Mouse (Mus musculus) lung, embryonic 14.5 days (tissue): ENCODE measurements around the gene Fads2. TPM values are rescaled to one million over a fixed set of nuclear protein-coding genes. Genes with fewer than 3 reads are reported as not detected.

Experiments used
- ATAC-seq: fragments of 200-750 bp; cut with Nextera tagmentation; 2 replicates; pipeline ENCODE4 v1.8.0; 2017; ENCODE audit warnings: mild to moderate bottlenecking, moderate TSS enrichment, moderate library complexity; ENCODE audit not compliant: insufficient read depth
- DNase-seq: peaks from one replicate; pipeline ENCODE4 v3.0.0-alpha.2; 2015
- H3K27ac ChIP-seq: fragments of 300-500 bp; sonication (generic); 2 replicates; pipeline ENCODE4 v1.5.1; 2014; ENCODE audit warnings: low read depth, mild to moderate bottlenecking, moderate library complexity
- H3K27me3 ChIP-seq: fragments of 300-500 bp; sonication (generic); 2 replicates; pipeline ENCODE4 v1.6.1; 2014; ENCODE audit warnings: low read length, control low read depth; ENCODE audit not compliant: insufficient read depth
- H3K36me3 ChIP-seq: fragments of 300-500 bp; sonication (generic); 2 replicates; pipeline ENCODE4 v1.6.1; 2014; ENCODE audit warnings: control low read depth; ENCODE audit not compliant: insufficient read depth
- H3K4me1 ChIP-seq: fragments of 300-500 bp; sonication (generic); 2 replicates; pipeline ENCODE4 v1.6.1; 2014; ENCODE audit warnings: antibody characterized with exemption, control low read depth; ENCODE audit not compliant: insufficient read depth
- H3K4me2 ChIP-seq: fragments of 300-500 bp; sonication (generic); 2 replicates; pipeline ENCODE4 v1.6.1; 2014; ENCODE audit warnings: mild to moderate bottlenecking
- H3K4me3 ChIP-seq: fragments of 300-500 bp; sonication (generic); 2 replicates; pipeline ENCODE4 v1.5.1; 2014; ENCODE audit warnings: low read depth, low read length
- H3K9ac ChIP-seq: fragments of 300-500 bp; sonication (generic); 2 replicates; pipeline ENCODE4 v1.6.1; 2014
- H3K9me3 ChIP-seq: fragments of 300-500 bp; sonication (generic); 2 replicates; pipeline ENCODE4 v1.6.1; 2016; ENCODE audit warnings: low read depth, low read length, control low read depth
- CTCF ChIP-seq: IDR thresholded peaks from 2 replicates; pipeline ENCODE4 v1.5.1; 2016; ENCODE audit warnings: antibody characterized with exemption, low read depth
- WGBS: fragments of 180-500 bp; shearing (Covaris S2); extraction: QIAGEN DNeasy Blood & Tissue Kit; methylation state at CpG from one replicate; pipeline ENCODE4 v1.1.7; 2014; 5-methylcytosine and 5-hydroxymethylcytosine counted together
- polyA plus RNA-seq: library from polyadenylated mRNA; unstranded; fragments of >200 nt; fragmentation: Nextera tagmentation; extraction: Ambion mirVana; gene quantifications from 2 replicates; pipeline ENCODE4 v1.2.1, GENCODE M21; 2014

The Fads2 gene
- polyA plus RNA-seq, 1 experiment from 2014 or later: 40.5 TPM

GRCm38 (mm10) chr19:10043643-10044042 is 57.9 kb downstream of the Fads2 start:
- 0 out of 2 replicates have a peak, but pooled peaks have one; percentile 7 for TF ChIP-seq CTCF
- H3K9ac ChIP-seq: no peak overlapping the region
- peak overlapping the region; percentile 91; the same call in 1 of the 2 replicates for H3K4me2 ChIP-seq
- no peaks in the 10 kb centered on the region for H3K27me3 ChIP-seq
- no peak overlapping the region for H3K27ac ChIP-seq
- peak; percentile 44 for DNase-seq
- peaks cover 38% of the 10 kb centered on the region for H3K4me1 ChIP-seq
- no peak for ATAC-seq
- H3K36me3 ChIP-seq: peaks cover 9% of the 10 kb centered on the region
- H3K9me3 ChIP-seq: no peaks in the 10 kb centered on the region
- H3K4me3 ChIP-seq: no peak overlapping the region

GRCm38 (mm10) chr19:10042816-10043215 is 58.7 kb downstream of the Fads2 start:
- Histone ChIP-seq H3K36me3 (peaks cover 9% of the 10 kb centered on the region), H3K27me3 (no peaks in the 10 kb centered on the region), H3K9ac (peak overlapping the region; percentile 70), H3K4me3 (peak overlapping the region; percentile 71), H3K4me2 (peak overlapping the region; percentile 91), H3K9me3 (no peaks in the 10 kb centered on the region), H3K4me1 (peaks cover 45% of the 10 kb centered on the region), H3K27ac (no peak overlapping the region)
- ATAC-seq (no peak), DNase-seq (no peak)
- no peak for TF ChIP-seq CTCF
- WGBS: 80% methylated on average over 4 of the region's 4 CpGs

- Histone ChIP-seq H3K27me3 (no peaks in the 10 kb centered on the region), H3K9ac (peak overlapping the region; percentile 70), H3K36me3 (peaks cover 9% of the 10 kb centered on the region)
Measured at GRCm38 (mm10) chr19:10042232-10042631, 59.3 kb downstream of the Fads2 start.

GRCm38 (mm10) chr19:10041388-10042148 is 60.0 kb downstream of the Fads2 start, which contains the start of gene Fads3:
Gene Fads3 (plus strand): TSS chr19:10041569.
- peaks cover 46% of the 10 kb centered on the region for H3K4me1 ChIP-seq
- WGBS: under 1% methylated on average over 65 of the region's 69 CpGs
- peak within 1 kb of the TSS; percentile 71 for H3K27ac ChIP-seq

More at GRCm38 (mm10) chr19:10042232-10042631, 59.3 kb downstream of the Fads2 start:
- DNase-seq: no peak
- H3K27ac ChIP-seq: 0 out of 2 replicates have a peak overlapping the region, but pooled peaks have one; percentile 71
- TF ChIP-seq CTCF: no peak
- peak overlapping the region; percentile 91 for H3K4me2 ChIP-seq
- H3K4me1 ChIP-seq: peaks cover 49% of the 10 kb centered on the region
- 40% methylated on average over 6 of the region's 6 CpGs for WGBS
- ATAC-seq: no peak
- peak overlapping the region; percentile 71 for H3K4me3 ChIP-seq
- no peaks in the 10 kb centered on the region for H3K9me3 ChIP-seq

GRCm38 (mm10) chr19:10040866-10041387 is 60.6 kb downstream of the Fads2 start:
- H3K9me3 ChIP-seq: no peaks in the 10 kb centered on the region
- TF ChIP-seq CTCF: no peak
- H3K27me3 ChIP-seq: no peaks in the 10 kb centered on the region
- ATAC-seq (peak; percentile 1; the same call in 1 of the 2 replicates), DNase-seq (no peak)
- 5% methylated on average over 17 of the region's 20 CpGs for WGBS
- H3K9ac ChIP-seq: peak overlapping the region; percentile 70
- peak overlapping the region; percentile 91 for H3K4me2 ChIP-seq
- H3K36me3 ChIP-seq: peaks cover 14% of the 10 kb centered on the region
- H3K27ac ChIP-seq: peak overlapping the region; percentile 10
- peaks cover 40% of the 10 kb centered on the region for H3K4me1 ChIP-seq
- H3K4me3 ChIP-seq: peak overlapping the region; percentile 71

More at GRCm38 (mm10) chr19:10041388-10042148, 60.0 kb downstream of the Fads2 start, which contains the start of gene Fads3:
- ATAC-seq: peak; percentile 90
- peak within 1 kb of the TSS; percentile 71 for H3K4me3 ChIP-seq
- peak; percentile 93 for DNase-seq
- peak within 1 kb of the TSS; percentile 91 for H3K4me2 ChIP-seq
- H3K27me3 ChIP-seq: no peaks in the 10 kb centered on the region
- H3K36me3 ChIP-seq: peaks cover 9% of the 10 kb centered on the region
- no peaks in the 10 kb centered on the region for H3K9me3 ChIP-seq
- H3K9ac ChIP-seq: peak within 1 kb of the TSS; percentile 70
- peak; percentile 13; the same call in 1 of the 2 replicates for TF ChIP-seq CTCF

GRCm38 (mm10) chr19:10039615-10040014 is 61.9 kb downstream of the Fads2 start:
- peak; percentile 48 for TF ChIP-seq CTCF
- H3K27ac ChIP-seq: peak overlapping the region; percentile 95
- 70% methylated on average over 2 of the region's 2 CpGs for WGBS
- peaks cover 12% of the 10 kb centered on the region for H3K36me3 ChIP-seq
- peaks cover 40% of the 10 kb centered on the region for H3K4me1 ChIP-seq
- H3K4me2 ChIP-seq: peak overlapping the region; percentile 37
- ATAC-seq (no peak), DNase-seq (no peak)
- H3K4me3 ChIP-seq: no peak overlapping the region
- no peaks in the 10 kb centered on the region for H3K9me3 ChIP-seq
- no peak overlapping the region for H3K9ac ChIP-seq
- no peaks in the 10 kb centered on the region for H3K27me3 ChIP-seq

GRCm38 (mm10) chr19:10038910-10039309 is 62.6 kb downstream of the Fads2 start:
- TF ChIP-seq CTCF: 0 out of 2 replicates have a peak, but pooled peaks have one; percentile 12
- Histone ChIP-seq H3K9ac (no peak overlapping the region), H3K9me3 (no peaks in the 10 kb centered on the region), H3K4me1 (peaks cover 40% of the 10 kb centered on the region), H3K4me3 (no peak overlapping the region), H3K4me2 (peak overlapping the region; percentile 37), H3K36me3 (peaks cover 17% of the 10 kb centered on the region), H3K27ac (peak overlapping the region; percentile 95), H3K27me3 (no peaks in the 10 kb centered on the region)
- peak; percentile 82 for ATAC-seq
- peak; percentile 96 for DNase-seq
- WGBS: 5% methylated on average over 3 of the region's 3 CpGs
